Mouse (Mus musculus) megakaryocyte progenitor cell, adult 5-6 weeks (primary cell): Measurements from ENCODE around the gene Rbak. TPM values are rescaled to one million over a fixed set of nuclear protein-coding genes. Genes with fewer than 3 reads are reported as not detected.
"Not testable (repeated sequence)": the region's sequence is repeated elsewhere in the genome, so short reads cannot be mapped to it uniquely, and the experiment has no call there.

Experiments used
- ATAC-seq: replicated peaks from 2 replicates; pipeline ENCODE4 v1.8.0; 2016; ENCODE audit warnings: mild to moderate bottlenecking, moderate TSS enrichment, inconsistent platforms; ENCODE audit not compliant: poor library complexity
- total RNA-seq, 2 experiments: library from RNA; stranded (forward) in 1 of 2; stranded (reverse) in 1 of 2; fragments of 157-497, 149-512 nt in 1 of 2; fragments of 200-1000 nt in 1 of 2; gene quantifications; 2 replicates each; pipeline versions ENCODE4 v1.2.3 to v1.2.4; 2015 to 2017

Rbak gene
- total RNA-seq (2015) (5.9 and 6.2 TPM in 2 replicates), total RNA-seq (2017) (8.7 and 10.0 TPM in 2 replicates)

- peak; percentile 94 for ATAC-seq
These were observed at the start of gene Rbak, which contains the start of gene Spdye4b for GRCm38 (mm10) chr5:143180255-143181076. Rbak (minus strand) TSS chr5:143180775. Spdye4b (plus strand) TSS chr5:143181017.

GRCm38 (mm10) chr5:143226790-143227189, 46.2 kb upstream of the Rbak start, which contains the start of gene Spdye4a:
Spdye4a (minus strand) TSS chr5:143226890.
- no peak for ATAC-seq

GRCm38 (mm10) chr5:143222287-143222686, 41.7 kb upstream of the Rbak start:
- no peak for ATAC-seq

GRCm38 (mm10) chr5:143220996-143221395, 40.4 kb upstream of the Rbak start:
- ATAC-seq = no peak

GRCm38 (mm10) chr5:143213832-143214231, 33.3 kb upstream of the Rbak start:
- ATAC-seq = no peak

GRCm38 (mm10) chr5:143205015-143205414, 24.4 kb upstream of the Rbak start:
- no peak for ATAC-seq

- ATAC-seq = no peak
These were observed 15.9 kb upstream of the Rbak start for GRCm38 (mm10) chr5:143196506-143196905.

GRCm38 (mm10) chr5:143195166-143195565, 14.6 kb upstream of the Rbak start:
- ATAC-seq = no peak

- 0 out of 2 replicates have a peak, but pooled peaks have one; percentile 23 for ATAC-seq
These were observed 14.2 kb upstream of the Rbak start for GRCm38 (mm10) chr5:143194747-143195146.

- ATAC-seq = no peak
These were observed 12.2 kb upstream of the Rbak start for GRCm38 (mm10) chr5:143192806-143193205.

GRCm38 (mm10) chr5:143188014-143188413, 7.4 kb upstream of the Rbak start:
- ATAC-seq = not testable (repeated sequence)

- 0 out of 2 replicates have a peak, but pooled peaks have one; percentile 15 for ATAC-seq
These were observed 1.4 kb downstream of the Rbak start for GRCm38 (mm10) chr5:143179179-143179578.

- ATAC-seq = no peak
These were observed 2.9 kb downstream of the Rbak start for GRCm38 (mm10) chr5:143177541-143178200.

GRCm38 (mm10) chr5:143175970-143176369, 4.6 kb downstream of the Rbak start:
- peak; percentile 55 for ATAC-seq

GRCm38 (mm10) chr5:143165508-143166070, 15.0 kb downstream of the Rbak start:
- ATAC-seq = peak; percentile 95

GRCm38 (mm10) chr5:143155534-143155933, 25.0 kb downstream of the Rbak start:
- no peak for ATAC-seq

GRCm38 (mm10) chr5:143153756-143154155, 26.8 kb downstream of the Rbak start:
- no peak for ATAC-seq

- ATAC-seq = no peak
These were observed 30.5 kb downstream of the Rbak start for GRCm38 (mm10) chr5:143150044-143150443.

- no peak for ATAC-seq
These were observed 31.0 kb downstream of the Rbak start for GRCm38 (mm10) chr5:143149536-143149935.

- no peak for ATAC-seq
These were observed 31.9 kb downstream of the Rbak start for GRCm38 (mm10) chr5:143148661-143149060.

GRCm38 (mm10) chr5:143147481-143147880, 33.1 kb downstream of the Rbak start, which contains the start of gene Olfr718-ps1:
Olfr718-ps1 (minus strand) TSS chr5:143147581.
- ATAC-seq = no peak
